Mouse (Mus musculus) midbrain, embryonic 13.5 days (tissue): ENCODE measurements around the gene Mad2l1bp. TPM values are rescaled to one million over a fixed set of nuclear protein-coding genes. Genes with fewer than 3 reads are reported as not detected.
A peak's percentile ranks its signal among the peaks of the same experiment; 100 is the strongest.

ENCODE experiments used
- ATAC-seq: fragments of 200-750 bp; cut with Nextera tagmentation; 2 replicates; pipeline ENCODE4 v1.8.0; 2017; ENCODE audit warnings: mild to moderate bottlenecking, moderate TSS enrichment, moderate library complexity
- H3K27ac ChIP-seq: fragments of 300-500 bp; sonication (generic); 2 replicates; pipeline ENCODE4 v1.5.1; 2015; ENCODE audit warnings: inconsistent platforms, mild to moderate bottlenecking, moderate library complexity
- H3K27me3 ChIP-seq: fragments of 300-500 bp; sonication (generic); 2 replicates; pipeline ENCODE4 v1.6.1; 2015; ENCODE audit warnings: mild to moderate bottlenecking, inconsistent platforms
- H3K36me3 ChIP-seq: fragments of 300-500 bp; sonication (generic); 2 replicates; pipeline ENCODE4 v1.6.1; 2015; ENCODE audit warnings: mild to moderate bottlenecking, inconsistent platforms
- H3K4me1 ChIP-seq: fragments of 300-500 bp; sonication (generic); replicated peaks from 2 replicates; pipeline ENCODE4 v1.6.1; 2015; ENCODE audit warnings: inconsistent platforms
- H3K4me2 ChIP-seq: fragments of 300-500 bp; sonication (generic); replicated peaks from 2 replicates; pipeline ENCODE4 v1.6.1; 2015; ENCODE audit warnings: moderate library complexity, mild to moderate bottlenecking, inconsistent platforms
- H3K4me3 ChIP-seq: fragments of 300-500 bp; sonication (generic); replicated peaks from 2 replicates; pipeline ENCODE4 v1.5.1; 2015; ENCODE audit warnings: mild to moderate bottlenecking, inconsistent platforms
- H3K9ac ChIP-seq: fragments of 300-500 bp; sonication (generic); replicated peaks from 2 replicates; pipeline ENCODE4 v1.6.1; 2015; ENCODE audit warnings: mild to moderate bottlenecking, inconsistent platforms
- H3K9me3 ChIP-seq: fragments of 300-500 bp; sonication (generic); 2 replicates; pipeline ENCODE4 v1.6.1; 2016; ENCODE audit warnings: mild to moderate bottlenecking, inconsistent platforms
- WGBS: fragments of 180-500 bp; shearing (Covaris S2); methylation state at CpG from one replicate; pipeline ENCODE4 v1.1.7; 2015; 5-methylcytosine and 5-hydroxymethylcytosine counted together
- polyA plus RNA-seq: library from polyadenylated mRNA; unstranded; fragments of >200 nt; fragmentation: Nextera tagmentation; extraction: Ambion mirVana; gene quantifications from 2 replicates; pipeline ENCODE4 v1.2.1, GENCODE M21; 2015

Mad2l1bp gene
- polyA plus RNA-seq, 1 experiment from 2014 or later, result 24.3 TPM

- no peak overlapping the region for H3K27ac ChIP-seq
- H3K4me3 ChIP-seq, result no peak overlapping the region
- WGBS, result 97% methylated on average over 10 of the region's 10 CpGs
- H3K4me2 ChIP-seq, result no peak overlapping the region
- no peaks in the 10 kb centered on the region for H3K9me3 ChIP-seq
- H3K9ac ChIP-seq, result no peak overlapping the region
- peaks cover 26% of the 10 kb centered on the region for H3K4me1 ChIP-seq
- ATAC-seq, result no peak
- peaks cover 62% of the 10 kb centered on the region for H3K36me3 ChIP-seq
- H3K27me3 ChIP-seq, result no peaks in the 10 kb centered on the region
Measured at GRCm38 (mm10) chr17:46164791-46165190, 11.4 kb upstream of the Mad2l1bp start.

GRCm38 (mm10) chr17:46164301-46164700 lies 10.9 kb upstream of the Mad2l1bp start:
- Histone ChIP-seq H3K9ac (no peak overlapping the region), H3K4me2 (no peak overlapping the region), H3K27me3 (no peaks in the 10 kb centered on the region), H3K4me3 (no peak overlapping the region), H3K9me3 (no peaks in the 10 kb centered on the region), H3K36me3 (peaks cover 58% of the 10 kb centered on the region), H3K27ac (no peak overlapping the region), H3K4me1 (peaks cover 29% of the 10 kb centered on the region)
- no peak for ATAC-seq
- WGBS, result 95% methylated on average over 8 of the region's 8 CpGs

- Histone ChIP-seq H3K27me3 (no peaks in the 10 kb centered on the region), H3K4me3 (no peak overlapping the region), H3K9me3 (no peaks in the 10 kb centered on the region), H3K4me2 (no peak overlapping the region; the same call in 1 of the 2 replicates), H3K9ac (no peak overlapping the region), H3K27ac (no peak overlapping the region), H3K4me1 (peaks cover 29% of the 10 kb centered on the region), H3K36me3 (peaks cover 44% of the 10 kb centered on the region)
- 90% methylated on average over 9 of the region's 9 CpGs for WGBS
- no peak for ATAC-seq
Measured at GRCm38 (mm10) chr17:46162951-46163421, 9.6 kb upstream of the Mad2l1bp start.

- H3K4me2 ChIP-seq, result peak overlapping the region; percentile 66
Measured at GRCm38 (mm10) chr17:46162551-46162950, 9.2 kb upstream of the Mad2l1bp start.

GRCm38 (mm10) chr17:46161710-46162109 lies 8.4 kb upstream of the Mad2l1bp start:
- Histone ChIP-seq H3K4me3 (peak overlapping the region; percentile 76), H3K27me3 (no peaks in the 10 kb centered on the region), H3K4me1 (peaks cover 29% of the 10 kb centered on the region), H3K9me3 (no peaks in the 10 kb centered on the region), H3K27ac (peak overlapping the region; percentile 64; the same call in 1 of the 2 replicates), H3K36me3 (peaks cover 32% of the 10 kb centered on the region), H3K9ac (peak overlapping the region; percentile 83), H3K4me2 (peak overlapping the region; percentile 66)
- ATAC-seq, result no peak
- WGBS, result 50% methylated on average over 9 of the region's 9 CpGs

More at GRCm38 (mm10) chr17:46162551-46162950, 9.2 kb upstream of the Mad2l1bp start:
- Histone ChIP-seq H3K4me3 (no peak overlapping the region; the same call in 1 of the 2 replicates), H3K9me3 (no peaks in the 10 kb centered on the region), H3K9ac (no peak overlapping the region), H3K27me3 (no peaks in the 10 kb centered on the region), H3K36me3 (peaks cover 40% of the 10 kb centered on the region), H3K4me1 (peaks cover 29% of the 10 kb centered on the region), H3K27ac (no peak overlapping the region)
- 94% methylated on average over 7 of the region's 7 CpGs for WGBS
- no peak for ATAC-seq

GRCm38 (mm10) chr17:46161179-46161578 lies 7.8 kb upstream of the Mad2l1bp start:
- peak overlapping the region; percentile 64; the same call in 1 of the 2 replicates for H3K27ac ChIP-seq
- 0% methylated on average over 19 of the region's 19 CpGs for WGBS
- H3K9ac ChIP-seq, result peak overlapping the region; percentile 83
- no peaks in the 10 kb centered on the region for H3K9me3 ChIP-seq
- peaks cover 26% of the 10 kb centered on the region for H3K36me3 ChIP-seq
- H3K27me3 ChIP-seq, result no peaks in the 10 kb centered on the region
- peaks cover 29% of the 10 kb centered on the region for H3K4me1 ChIP-seq
- H3K4me2 ChIP-seq, result peak overlapping the region; percentile 66
- peak overlapping the region; percentile 76 for H3K4me3 ChIP-seq
- peak; percentile 56 for ATAC-seq

GRCm38 (mm10) chr17:46160686-46161085 lies 7.3 kb upstream of the Mad2l1bp start, which contains the start of gene Gtpbp2:
TSS of gene Gtpbp2 (plus strand) at chr17:46161032.
- peak within 1 kb of the TSS; percentile 83 for H3K9ac ChIP-seq
- H3K9me3 ChIP-seq, result no peaks in the 10 kb centered on the region
- no peaks in the 10 kb centered on the region for H3K27me3 ChIP-seq
- under 1% methylated on average over 23 of the region's 23 CpGs for WGBS
- H3K27ac ChIP-seq, result peak within 1 kb of the TSS; percentile 64
- peak; percentile 96 for ATAC-seq
- H3K36me3 ChIP-seq, result peaks cover 21% of the 10 kb centered on the region
- peaks cover 29% of the 10 kb centered on the region for H3K4me1 ChIP-seq
- H3K4me2 ChIP-seq, result peak within 1 kb of the TSS; percentile 66
- peak within 1 kb of the TSS; percentile 76 for H3K4me3 ChIP-seq

GRCm38 (mm10) chr17:46160090-46160662 lies 6.8 kb upstream of the Mad2l1bp start:
- Histone ChIP-seq H3K4me3 (peak overlapping the region; percentile 76), H3K4me2 (peak overlapping the region; percentile 66), H3K4me1 (peaks cover 29% of the 10 kb centered on the region), H3K36me3 (peaks cover 16% of the 10 kb centered on the region), H3K9ac (peak overlapping the region; percentile 54), H3K27ac (peak overlapping the region; percentile 63), H3K9me3 (no peaks in the 10 kb centered on the region), H3K27me3 (no peaks in the 10 kb centered on the region)
- ATAC-seq, result peak; percentile 68
- WGBS, result 1% methylated on average over 16 of the region's 16 CpGs

- no peak overlapping the region for H3K4me3 ChIP-seq
- H3K9ac ChIP-seq, result no peak overlapping the region
- H3K36me3 ChIP-seq, result peaks cover 7% of the 10 kb centered on the region
- no peaks in the 10 kb centered on the region for H3K9me3 ChIP-seq
- ATAC-seq, result no peak
- peaks cover 29% of the 10 kb centered on the region for H3K4me1 ChIP-seq
- H3K4me2 ChIP-seq, result 0 out of 2 replicates have a peak overlapping the region, but pooled peaks have one; percentile 66
- no peaks in the 10 kb centered on the region for H3K27me3 ChIP-seq
- no peak overlapping the region for H3K27ac ChIP-seq
- WGBS, result 78% methylated on average over 2 of the region's 2 CpGs
Measured at GRCm38 (mm10) chr17:46159236-46159635, 5.9 kb upstream of the Mad2l1bp start.

- H3K27me3 ChIP-seq, result no peaks in the 10 kb centered on the region
- no peak overlapping the region for H3K4me2 ChIP-seq
- H3K27ac ChIP-seq, result no peak overlapping the region
- H3K4me3 ChIP-seq, result no peak overlapping the region
- peaks cover 26% of the 10 kb centered on the region for H3K4me1 ChIP-seq
- WGBS, result 81% methylated on average over 8 of the region's 8 CpGs
- no peak overlapping the region for H3K9ac ChIP-seq
- no peak for ATAC-seq
- H3K36me3 ChIP-seq, result no peaks in the 10 kb centered on the region
- no peaks in the 10 kb centered on the region for H3K9me3 ChIP-seq
Measured at GRCm38 (mm10) chr17:46157131-46157530, 3.8 kb upstream of the Mad2l1bp start.

GRCm38 (mm10) chr17:46156680-46157079 lies 3.3 kb upstream of the Mad2l1bp start:
- no peak overlapping the region for H3K4me2 ChIP-seq
- H3K4me3 ChIP-seq, result no peak overlapping the region
- H3K4me1 ChIP-seq, result peaks cover 22% of the 10 kb centered on the region
- 83% methylated on average over 5 of the region's 5 CpGs for WGBS
- no peaks in the 10 kb centered on the region for H3K36me3 ChIP-seq
- H3K9ac ChIP-seq, result no peak overlapping the region
- H3K9me3 ChIP-seq, result no peaks in the 10 kb centered on the region
- H3K27me3 ChIP-seq, result no peaks in the 10 kb centered on the region
- ATAC-seq, result no peak
- H3K27ac ChIP-seq, result no peak overlapping the region

- H3K4me3 ChIP-seq, result no peak overlapping the region
- H3K4me1 ChIP-seq, result peaks cover 10% of the 10 kb centered on the region
- H3K9me3 ChIP-seq, result no peaks in the 10 kb centered on the region
- 98% methylated on average over 3 of the region's 3 CpGs for WGBS
- H3K36me3 ChIP-seq, result 0 out of 2 replicates have a peak, but pooled peaks cover 4% of the 10 kb centered on the region
- no peaks in the 10 kb centered on the region for H3K27me3 ChIP-seq
- ATAC-seq, result no peak
- peak overlapping the region; percentile 85; the same call in 1 of the 2 replicates for H3K4me2 ChIP-seq
- H3K9ac ChIP-seq, result no peak overlapping the region
- no peak overlapping the region for H3K27ac ChIP-seq
Measured at GRCm38 (mm10) chr17:46154336-46154735, 983 bp upstream of the Mad2l1bp start.
